Mouse (Mus musculus): ENCODE measurements around the gene Cntn1. TPM values are rescaled to one million over a fixed set of nuclear protein-coding genes. Genes with fewer than 3 reads are reported as not detected.

Gene Cntn1
- total RNA-seq (2021) = under 1 TPM; 0.29 to 0.36 TPM
- long read RNA-seq, experiment 1, partial matches to known transcripts = 1 of 1 reads
- long read RNA-seq, experiment 1, other reads (novel, unspliced or antisense) = 0 of 1 reads
- long read RNA-seq, experiment 2 = 0 reads

- DNase-seq = peak; percentile 8
Observed at GRCm38 (mm10) chr15:92050996-92051352, at the start of gene Cntn1. TSS of gene Cntn1 (plus strand) at chr15:92051165.

DNA sequence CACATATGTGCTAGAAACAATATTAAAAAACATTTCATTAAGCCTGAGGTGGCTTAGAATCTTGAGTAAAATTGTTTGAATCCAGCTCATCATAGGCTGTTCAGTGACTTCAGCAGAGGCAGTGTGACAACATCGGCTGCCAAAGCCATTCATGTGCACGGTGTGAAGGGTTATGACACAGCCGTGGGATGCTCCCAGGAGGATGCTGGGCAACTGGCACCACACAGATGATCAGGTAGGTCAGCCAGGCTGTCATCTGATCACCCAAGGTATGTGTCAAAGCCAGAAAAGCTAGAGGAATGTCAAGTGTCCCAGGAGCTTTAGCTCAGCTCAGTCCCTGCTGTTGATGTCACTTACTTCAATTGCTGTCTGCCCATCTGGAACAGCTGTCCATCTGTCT lies 49.5 kb upstream of the Cntn1 start:
- no peak for DNase-seq

DNA sequence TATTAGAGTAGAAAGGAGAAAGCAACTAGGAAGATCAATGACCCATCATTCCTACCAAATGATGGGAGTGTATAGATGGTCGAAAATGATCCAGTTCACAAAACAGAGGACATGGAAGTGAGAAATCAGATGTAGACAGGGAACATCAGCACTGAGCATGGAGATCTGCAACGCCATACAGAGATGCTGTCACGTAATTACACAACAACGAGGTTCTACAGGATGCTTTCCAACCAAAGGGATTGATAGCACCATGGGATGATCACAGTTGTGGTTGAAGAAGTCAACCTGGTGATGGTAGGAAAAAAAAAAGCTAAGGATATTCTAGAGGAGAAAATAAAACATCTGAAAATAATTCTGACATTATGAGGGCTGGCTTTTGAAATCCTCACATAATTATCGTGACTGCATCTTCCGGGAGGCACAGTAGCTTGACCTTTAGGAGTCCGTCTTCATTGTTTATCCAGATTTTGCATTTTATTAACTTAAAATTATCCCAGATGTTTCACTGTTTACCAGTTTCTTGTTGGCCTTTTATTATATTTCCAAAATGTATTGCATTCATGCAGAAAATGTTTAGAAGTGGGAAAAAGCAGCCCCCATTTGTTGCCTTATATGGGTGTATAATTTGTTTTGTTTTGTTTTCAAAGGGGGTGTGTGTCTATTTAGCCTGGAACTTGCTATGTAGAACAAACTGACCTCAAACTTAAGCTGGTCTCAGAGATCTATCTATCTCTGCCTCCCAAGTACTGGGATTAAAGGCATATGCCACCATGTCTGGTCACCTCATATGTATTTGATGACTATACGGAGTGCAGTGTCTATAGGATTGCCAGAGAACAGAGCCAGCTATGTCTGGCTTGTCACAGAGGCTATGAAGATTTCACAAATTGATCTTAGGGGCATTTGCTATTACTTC lies 38.5 kb upstream of the Cntn1 start:
- no peak for DNase-seq

DNA sequence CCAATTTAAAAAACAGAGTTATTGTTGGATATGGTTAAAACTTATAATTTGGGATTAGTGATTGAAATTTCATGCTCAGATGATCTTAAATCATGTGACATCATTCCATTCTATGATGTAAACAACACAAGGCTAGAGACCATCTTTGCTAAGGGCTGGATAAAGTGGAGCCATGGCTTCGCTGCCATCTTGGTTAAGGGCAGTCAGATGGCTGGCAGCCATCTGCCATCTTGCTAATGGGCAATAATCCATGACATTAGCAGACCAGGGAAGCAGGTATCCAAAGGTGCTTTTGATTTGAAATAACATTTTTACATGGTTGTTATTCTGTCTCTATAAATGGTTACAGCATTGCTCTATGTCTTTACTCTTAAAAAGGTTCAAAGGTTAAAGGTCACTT lies 16.9 kb upstream of the Cntn1 start:
- DNase-seq = no peak

- no peak for DNase-seq
Observed at GRCm38 (mm10) chr15:92042538-92042937, 8.4 kb upstream of the Cntn1 start.

DNA sequence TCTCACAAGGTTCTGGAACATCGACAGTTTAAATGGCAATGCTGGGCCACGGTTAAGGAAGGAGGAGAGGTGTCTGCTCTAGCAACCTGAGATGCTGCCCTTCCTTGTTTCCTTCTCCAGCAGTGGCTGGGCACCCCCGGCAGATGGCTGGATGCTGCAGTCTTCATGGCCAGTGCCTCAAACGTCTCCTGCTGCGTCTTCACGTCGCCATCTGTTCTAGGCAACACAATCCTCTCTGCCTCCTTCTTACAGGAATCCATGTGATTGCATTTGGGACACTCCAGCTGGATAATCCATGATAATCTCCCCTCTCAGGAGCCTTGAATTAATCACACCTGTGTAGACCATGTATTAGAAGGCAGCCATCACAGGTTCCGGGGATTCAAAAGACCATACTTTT lies 4.9 kb upstream of the Cntn1 start:
- no peak for DNase-seq

GRCm38 (mm10) chr15:92048031-92048430 lies 2.9 kb upstream of the Cntn1 start:
- DNase-seq = no peak

- no peak for DNase-seq
Observed at GRCm38 (mm10) chr15:92048531-92048930, 2.4 kb upstream of the Cntn1 start.

DNA sequence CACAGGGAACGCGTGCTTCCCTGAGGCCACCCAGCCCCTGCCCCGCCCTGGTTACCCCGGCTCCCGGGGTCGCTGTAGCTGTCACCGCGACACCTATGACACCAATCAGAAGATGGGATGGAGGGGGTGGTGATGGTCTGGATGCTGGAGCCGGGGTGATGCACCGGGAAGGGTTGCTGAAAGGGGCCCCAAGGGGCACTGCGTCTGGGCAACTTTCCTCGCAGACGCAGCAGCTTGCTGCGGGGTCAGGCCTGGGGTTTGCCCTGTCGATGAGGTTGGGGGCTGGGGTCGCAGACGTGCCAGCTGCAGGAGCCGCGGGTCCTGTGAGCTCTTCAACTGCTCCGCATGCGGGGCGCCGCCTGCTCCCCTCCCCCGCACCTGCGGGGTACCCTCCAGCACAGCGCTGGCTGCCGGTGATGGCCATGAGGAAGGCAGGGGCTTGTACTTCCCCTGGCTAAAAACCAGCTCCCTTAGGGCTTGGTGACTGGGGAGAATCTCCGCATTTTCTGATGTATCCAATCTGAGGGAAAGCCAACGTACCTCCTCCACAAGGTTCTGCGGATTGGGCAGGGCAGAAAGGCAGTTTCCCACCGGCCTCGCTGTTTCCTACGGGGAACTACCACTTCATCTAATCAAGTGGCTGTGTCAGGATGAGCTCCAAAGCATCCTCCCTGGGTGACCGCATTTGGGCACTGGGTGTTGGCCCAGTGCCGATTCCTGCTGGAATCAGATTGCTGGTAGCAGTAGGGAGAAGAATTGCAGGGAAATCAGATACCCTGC lies 578 bp downstream of the Cntn1 start:
- no peak for DNase-seq

DNA sequence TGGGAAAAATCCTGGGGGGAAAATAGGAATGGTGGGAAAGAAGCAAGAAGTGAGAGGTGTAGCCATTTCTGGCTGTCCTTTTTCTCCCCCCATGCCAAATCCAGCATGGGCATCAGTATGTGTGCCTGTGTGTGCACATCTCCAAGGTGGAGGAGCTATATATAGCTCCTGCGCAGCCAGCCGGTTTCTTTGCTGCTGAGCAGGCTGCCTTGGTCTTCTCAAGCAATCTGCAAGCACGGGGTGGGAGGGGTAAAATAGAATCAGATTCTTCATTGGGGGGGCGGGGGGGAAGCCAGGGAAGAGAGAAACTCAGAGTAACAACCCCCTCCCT lies 1.1 kb downstream of the Cntn1 start:
- DNase-seq = no peak

- no peak for DNase-seq
Observed at GRCm38 (mm10) chr15:92057553-92057952, 6.6 kb downstream of the Cntn1 start.

DNA sequence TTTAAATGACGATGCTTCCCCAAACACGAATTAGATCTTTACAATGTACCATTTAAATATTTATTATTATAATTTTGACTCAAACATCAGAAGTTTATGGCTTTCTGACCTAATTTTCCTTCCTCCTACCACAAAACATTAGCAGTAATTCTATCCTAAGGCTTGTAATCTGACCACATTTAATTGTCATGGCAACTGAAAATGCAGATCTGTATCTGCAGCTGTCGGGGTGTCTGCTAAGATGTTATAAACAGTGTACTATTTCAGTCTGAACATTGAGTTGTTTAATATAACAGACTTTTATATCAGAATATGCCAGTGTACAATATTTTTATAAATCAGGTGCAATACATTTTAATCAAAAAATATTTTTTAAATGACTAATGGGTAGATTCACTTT lies 10.0 kb downstream of the Cntn1 start:
- DNase-seq = no peak

DNA sequence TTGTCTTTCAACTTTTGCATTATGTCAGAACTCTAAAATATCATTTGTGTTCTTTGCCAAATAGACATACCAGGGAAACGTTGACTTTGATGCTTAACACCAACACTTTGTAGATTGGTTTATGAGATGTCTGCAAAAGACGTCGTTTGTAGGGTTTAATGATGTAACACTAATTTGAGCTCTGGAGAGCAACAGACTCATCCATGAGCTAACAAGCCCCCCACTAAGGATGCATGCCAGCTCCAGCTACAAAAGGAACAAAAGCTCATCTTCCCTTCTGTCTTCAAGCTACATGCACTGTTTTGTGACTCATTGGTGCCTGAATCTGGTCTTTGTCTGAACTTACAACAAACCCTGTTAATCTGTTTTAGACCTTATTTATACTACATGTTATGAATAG lies 28.5 kb downstream of the Cntn1 start:
- DNase-seq = no peak

DNA sequence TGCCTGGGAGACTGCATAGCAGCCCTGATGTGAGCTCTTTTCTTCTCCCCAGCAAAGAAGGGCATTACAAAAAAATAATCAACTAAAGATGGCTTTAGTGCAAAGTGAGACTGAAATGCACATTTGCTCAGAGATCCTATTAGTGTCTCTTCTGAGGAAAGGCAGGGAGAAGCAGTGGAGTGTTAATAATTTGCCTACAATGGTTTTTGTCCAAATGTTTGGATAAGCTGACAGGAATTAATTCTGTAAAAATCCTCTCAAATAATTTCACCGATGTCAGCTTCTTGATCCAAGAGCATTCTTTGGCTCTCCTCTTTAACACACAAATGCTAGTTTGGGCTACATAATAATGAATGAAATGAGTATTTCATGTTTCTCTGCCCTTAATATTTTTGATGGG lies 34.9 kb downstream of the Cntn1 start:
- DNase-seq = no peak

- no peak for DNase-seq
Observed at GRCm38 (mm10) chr15:92087691-92088286, 36.8 kb downstream of the Cntn1 start.

DNA sequence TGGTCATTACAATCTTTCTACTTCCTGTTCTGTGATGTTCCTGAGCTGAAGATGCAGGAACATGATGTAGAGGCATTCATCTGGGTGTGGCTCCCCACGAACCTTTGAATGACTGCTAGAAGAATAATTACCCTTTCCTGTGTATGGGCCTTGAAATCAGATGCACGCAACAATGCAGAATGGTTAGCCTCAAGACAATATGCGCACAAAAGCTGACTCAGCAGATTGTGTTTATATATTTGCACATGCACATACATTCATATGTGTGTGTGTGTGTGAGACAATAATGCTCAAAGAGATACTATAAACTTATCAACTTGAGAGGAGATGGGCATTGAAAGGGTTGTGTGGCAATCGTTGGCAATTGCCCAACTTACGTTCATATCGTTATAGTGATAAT lies 39.8 kb downstream of the Cntn1 start:
- no peak for DNase-seq

DNA sequence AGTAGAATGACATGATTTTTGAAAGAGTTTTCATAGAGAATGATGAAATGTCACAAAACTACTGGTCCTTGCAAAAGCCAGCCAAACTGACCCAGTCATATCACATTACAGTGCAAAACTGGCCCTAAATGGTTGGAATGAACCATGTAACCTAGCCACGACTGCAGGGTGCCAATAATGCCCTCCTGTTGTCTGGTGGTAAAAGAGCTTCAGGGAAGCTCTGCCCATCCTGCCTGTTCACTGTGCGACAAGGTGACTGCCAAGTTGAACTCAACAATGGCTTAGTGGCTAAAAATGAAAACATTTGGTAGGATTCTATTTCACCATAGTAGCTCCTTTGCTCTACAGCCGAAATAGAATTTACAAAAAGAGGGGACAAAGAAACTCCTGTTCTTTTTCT lies 41.1 kb downstream of the Cntn1 start:
- DNase-seq = no peak

DNA sequence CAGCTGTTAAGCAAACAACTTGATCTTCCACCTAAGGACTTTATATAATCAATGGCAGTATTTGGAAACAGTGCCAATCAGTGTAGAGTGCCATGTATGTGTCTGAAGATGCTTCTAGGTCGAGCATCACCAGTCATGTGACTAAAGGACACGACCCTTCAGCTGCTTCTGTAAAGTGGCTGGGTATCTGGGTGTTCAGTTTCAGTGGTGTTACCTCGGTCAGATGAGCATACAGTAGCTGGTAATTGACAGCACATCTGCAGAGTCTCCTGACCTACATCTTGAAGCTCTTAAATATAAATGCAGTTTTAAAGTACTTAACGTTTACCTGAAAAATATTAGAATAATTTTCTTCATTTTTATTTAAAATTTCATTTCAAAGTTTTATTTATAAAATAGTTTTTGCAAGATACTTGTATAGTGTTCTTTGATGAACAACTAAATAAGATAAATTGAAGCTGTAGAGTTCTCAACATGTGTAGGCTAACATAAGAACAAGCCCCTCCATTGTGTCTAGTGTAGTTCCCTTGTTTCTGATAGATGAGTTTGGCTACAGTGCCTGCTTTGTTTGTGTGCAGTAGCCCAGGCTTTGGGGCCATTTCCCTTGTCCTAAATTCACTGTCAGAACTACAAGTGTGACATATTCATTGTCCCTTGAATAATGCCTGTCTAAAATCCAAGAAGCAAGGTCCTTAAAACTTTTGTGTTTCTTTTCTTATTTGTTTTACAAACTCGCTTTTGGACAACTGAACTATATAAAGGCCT lies 48.6 kb downstream of the Cntn1 start:
- DNase-seq = no peak

DNA sequence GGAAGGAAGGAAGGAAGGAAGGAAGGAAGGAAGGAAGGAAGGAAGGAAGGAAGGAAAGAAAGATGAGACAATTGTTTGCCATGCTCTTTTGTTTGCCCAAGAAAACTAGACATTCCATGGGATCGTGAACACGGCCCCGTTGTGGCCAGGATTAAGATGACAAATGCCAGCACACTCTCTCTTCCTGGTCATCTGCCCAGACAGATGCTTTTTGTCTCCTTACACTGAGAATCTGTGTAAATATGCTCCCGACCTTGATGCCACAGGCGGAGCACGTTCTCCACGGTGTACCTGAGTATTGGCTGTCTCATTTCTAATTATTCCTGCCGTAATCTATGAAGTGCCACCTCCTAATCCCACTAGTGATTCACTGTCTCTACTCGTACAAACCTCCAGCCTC lies 51.0 kb downstream of the Cntn1 start:
- DNase-seq = no peak

DNA sequence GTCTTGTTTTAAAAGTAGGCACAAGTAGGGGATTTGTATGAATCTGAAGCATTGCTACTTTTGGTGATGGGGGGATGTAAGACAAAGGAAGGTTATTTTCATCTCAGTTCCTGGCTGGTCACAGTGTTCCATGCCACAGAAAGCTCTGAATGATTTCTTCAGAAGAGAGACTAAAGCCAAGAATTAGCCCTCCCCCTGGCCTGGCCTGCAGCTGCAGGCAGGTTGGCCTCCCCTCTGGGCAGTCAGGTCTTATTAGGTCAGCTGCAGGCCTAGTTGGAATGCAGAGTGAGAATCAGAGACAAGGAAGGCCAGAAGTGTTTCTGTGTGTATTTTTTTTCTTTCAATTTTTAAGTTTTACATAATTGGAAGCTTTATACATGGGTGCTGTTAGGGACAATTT lies 61.5 kb downstream of the Cntn1 start:
- DNase-seq = no peak

- no peak for DNase-seq
Observed at GRCm38 (mm10) chr15:92132936-92133335, 82.0 kb downstream of the Cntn1 start.

GRCm38 (mm10) chr15:92134254-92134653 lies 83.3 kb downstream of the Cntn1 start:
- DNase-seq = no peak

Data from gastrocnemius, postnatal 25 days (tissue).